Mouse (Mus musculus) forebrain, embryonic 15.5 days (tissue): ENCODE data around the gene Cd81. TPM values are rescaled to one million over a fixed set of nuclear protein-coding genes. Genes with fewer than 3 reads are reported as not detected.

Experiments
- ATAC-seq: fragments of 200-750 bp; cut with Nextera tagmentation; replicated peaks from 2 replicates; pipeline ENCODE4 v1.8.0; 2017; ENCODE audit warnings: mild to moderate bottlenecking, moderate TSS enrichment, moderate library complexity
- H3K27ac ChIP-seq: fragments of 300-500 bp; sonication (generic); replicated peaks from 2 replicates; pipeline ENCODE4 v1.5.1; 2015; ENCODE audit warnings: mild to moderate bottlenecking, inconsistent platforms
- H3K27me3 ChIP-seq: fragments of 300-500 bp; sonication (generic); 2 replicates; pipeline ENCODE4 v1.6.1; 2015; ENCODE audit warnings: inconsistent platforms
- H3K36me3 ChIP-seq: fragments of 300-500 bp; sonication (generic); 2 replicates; pipeline ENCODE4 v1.6.1; 2015; ENCODE audit warnings: mild to moderate bottlenecking, inconsistent platforms
- H3K4me1 ChIP-seq: fragments of 300-500 bp; sonication (generic); 2 replicates; pipeline ENCODE4 v1.6.1; 2015; ENCODE audit warnings: inconsistent platforms
- H3K4me2 ChIP-seq: fragments of 300-500 bp; sonication (generic); replicated peaks from 2 replicates; pipeline ENCODE4 v1.6.1; 2015; ENCODE audit warnings: mild to moderate bottlenecking, inconsistent platforms
- H3K4me3 ChIP-seq: fragments of 300-500 bp; sonication (generic); 2 replicates; pipeline ENCODE4 v1.5.1; 2015; ENCODE audit warnings: mild to moderate bottlenecking, inconsistent platforms
- H3K9ac ChIP-seq: fragments of 300-500 bp; sonication (generic); replicated peaks from 2 replicates; pipeline ENCODE4 v1.6.1; 2015; ENCODE audit warnings: mild to moderate bottlenecking, inconsistent platforms
- H3K9me3 ChIP-seq: fragments of 300-500 bp; sonication (generic); 2 replicates; pipeline ENCODE4 v1.6.1; 2016; ENCODE audit warnings: inconsistent platforms
- WGBS: fragments of 180-500 bp; shearing (Covaris S2); methylation state at CpG from one replicate; pipeline ENCODE4 v1.1.7; 2015; ENCODE audit warnings: mixed read lengths; 5-methylcytosine and 5-hydroxymethylcytosine counted together
- polyA plus RNA-seq: library from polyadenylated mRNA; unstranded; fragments of >200 nt; fragmentation: Nextera tagmentation; extraction: Ambion mirVana; gene quantifications from 2 replicates; pipeline ENCODE4 v1.2.1, GENCODE M21; 2015

The Cd81 gene
- polyA plus RNA-seq, 1 experiment from 2014 or later, result 294 TPM

- H3K4me1 ChIP-seq, result no peaks in the 10 kb centered on the region
- no peak overlapping the region for H3K27ac ChIP-seq
- H3K9me3 ChIP-seq, result no peaks in the 10 kb centered on the region
- H3K27me3 ChIP-seq, result no peaks in the 10 kb centered on the region
- H3K4me3 ChIP-seq, result no peak overlapping the region
- WGBS, result 87% methylated on average over 3 of the region's 3 CpGs
- H3K4me2 ChIP-seq, result no peak overlapping the region
- H3K36me3 ChIP-seq, result no peaks in the 10 kb centered on the region
- no peak for ATAC-seq
- no peak overlapping the region for H3K9ac ChIP-seq
Measured at GRCm38 (mm10) chr7:143025496-143025895, 27.0 kb upstream of the Cd81 start.

- H3K9ac ChIP-seq, result no peak overlapping the region
- H3K4me3 ChIP-seq, result no peak overlapping the region
- WGBS, result 72% methylated on average over 4 of the region's 4 CpGs
- ATAC-seq, result no peak
- H3K9me3 ChIP-seq, result no peaks in the 10 kb centered on the region
- no peaks in the 10 kb centered on the region for H3K4me1 ChIP-seq
- H3K36me3 ChIP-seq, result no peaks in the 10 kb centered on the region
- no peak overlapping the region for H3K4me2 ChIP-seq
- no peak overlapping the region for H3K27ac ChIP-seq
- no peaks in the 10 kb centered on the region for H3K27me3 ChIP-seq
Measured at GRCm38 (mm10) chr7:143027196-143027595, 25.3 kb upstream of the Cd81 start.

GRCm38 (mm10) chr7:143031816-143032215 lies 20.7 kb upstream of the Cd81 start:
- no peak for ATAC-seq
- WGBS, result 85% methylated on average over 1 of the region's 1 CpGs
- H3K4me1 ChIP-seq, result no peaks in the 10 kb centered on the region
- no peaks in the 10 kb centered on the region for H3K27me3 ChIP-seq
- H3K9ac ChIP-seq, result no peak overlapping the region
- no peak overlapping the region for H3K4me3 ChIP-seq
- no peak overlapping the region for H3K27ac ChIP-seq
- no peak overlapping the region for H3K4me2 ChIP-seq
- H3K36me3 ChIP-seq, result 0 out of 2 replicates have a peak, but pooled peaks cover 7% of the 10 kb centered on the region
- H3K9me3 ChIP-seq, result no peaks in the 10 kb centered on the region

- WGBS, result 76% methylated on average over 4 of the region's 4 CpGs
- no peak for ATAC-seq
- Histone ChIP-seq H3K9ac (no peak overlapping the region), H3K9me3 (no peaks in the 10 kb centered on the region), H3K4me1 (no peaks in the 10 kb centered on the region), H3K4me3 (no peak overlapping the region), H3K27ac (no peak overlapping the region), H3K36me3 (0 out of 2 replicates have a peak, but pooled peaks cover 7% of the 10 kb centered on the region), H3K4me2 (no peak overlapping the region), H3K27me3 (no peaks in the 10 kb centered on the region)
Measured at GRCm38 (mm10) chr7:143033581-143033980, 19.0 kb upstream of the Cd81 start.

- Histone ChIP-seq H3K36me3 (0 out of 2 replicates have a peak, but pooled peaks cover 7% of the 10 kb centered on the region), H3K4me3 (no peak overlapping the region), H3K4me2 (no peak overlapping the region), H3K9ac (no peak overlapping the region), H3K27ac (no peak overlapping the region), H3K9me3 (no peaks in the 10 kb centered on the region), H3K27me3 (no peaks in the 10 kb centered on the region), H3K4me1 (no peaks in the 10 kb centered on the region)
- no peak for ATAC-seq
- WGBS, result 89% methylated on average over 2 of the region's 2 CpGs
Measured at GRCm38 (mm10) chr7:143034112-143034511, 18.4 kb upstream of the Cd81 start.

- H3K36me3 ChIP-seq, result 0 out of 2 replicates have a peak, but pooled peaks cover 7% of the 10 kb centered on the region
- H3K27me3 ChIP-seq, result no peaks in the 10 kb centered on the region
- H3K4me1 ChIP-seq, result no peaks in the 10 kb centered on the region
- H3K9me3 ChIP-seq, result no peaks in the 10 kb centered on the region
- H3K9ac ChIP-seq, result no peak overlapping the region
- no peak overlapping the region for H3K4me2 ChIP-seq
- WGBS, result 94% methylated on average over 8 of the region's 8 CpGs
- H3K27ac ChIP-seq, result no peak overlapping the region
- ATAC-seq, result no peak
- no peak overlapping the region for H3K4me3 ChIP-seq
Measured at GRCm38 (mm10) chr7:143034519-143035450, 17.8 kb upstream of the Cd81 start.

GRCm38 (mm10) chr7:143036787-143037186 lies 15.8 kb upstream of the Cd81 start:
- Histone ChIP-seq H3K27ac (no peak overlapping the region), H3K36me3 (0 out of 2 replicates have a peak, but pooled peaks cover 7% of the 10 kb centered on the region), H3K4me2 (no peak overlapping the region), H3K4me3 (no peak overlapping the region), H3K9me3 (no peaks in the 10 kb centered on the region), H3K9ac (no peak overlapping the region), H3K4me1 (no peaks in the 10 kb centered on the region), H3K27me3 (no peaks in the 10 kb centered on the region)
- WGBS, result 80% methylated on average over 3 of the region's 3 CpGs
- no peak for ATAC-seq

- no peaks in the 10 kb centered on the region for H3K9me3 ChIP-seq
- no peaks in the 10 kb centered on the region for H3K4me1 ChIP-seq
- H3K27me3 ChIP-seq, result no peaks in the 10 kb centered on the region
- H3K9ac ChIP-seq, result no peak overlapping the region
- 95% methylated on average over 4 of the region's 4 CpGs for WGBS
- no peak overlapping the region for H3K27ac ChIP-seq
- no peak for ATAC-seq
- H3K36me3 ChIP-seq, result 0 out of 2 replicates have a peak, but pooled peaks cover 7% of the 10 kb centered on the region
- H3K4me3 ChIP-seq, result no peak overlapping the region
- H3K4me2 ChIP-seq, result no peak overlapping the region
Measured at GRCm38 (mm10) chr7:143037306-143037705, 15.2 kb upstream of the Cd81 start.

GRCm38 (mm10) chr7:143038174-143038931 lies 14.2 kb upstream of the Cd81 start:
- Histone ChIP-seq H3K9ac (no peak overlapping the region), H3K4me2 (no peak overlapping the region), H3K4me3 (no peak overlapping the region), H3K9me3 (no peaks in the 10 kb centered on the region), H3K36me3 (0 out of 2 replicates have a peak, but pooled peaks cover 5% of the 10 kb centered on the region), H3K4me1 (no peaks in the 10 kb centered on the region), H3K27ac (no peak overlapping the region), H3K27me3 (no peaks in the 10 kb centered on the region)
- WGBS, result 95% methylated on average over 3 of the region's 3 CpGs
- ATAC-seq, result no peak

- no peak for ATAC-seq
- 90% methylated on average over 3 of the region's 3 CpGs for WGBS
- Histone ChIP-seq H3K9me3 (no peaks in the 10 kb centered on the region), H3K36me3 (no peaks in the 10 kb centered on the region), H3K9ac (no peak overlapping the region), H3K4me2 (no peak overlapping the region), H3K4me3 (no peak overlapping the region), H3K27me3 (no peaks in the 10 kb centered on the region), H3K4me1 (no peaks in the 10 kb centered on the region), H3K27ac (no peak overlapping the region)
Measured at GRCm38 (mm10) chr7:143040561-143040960, 12.0 kb upstream of the Cd81 start.

- Histone ChIP-seq H3K27me3 (no peaks in the 10 kb centered on the region), H3K4me1 (no peaks in the 10 kb centered on the region), H3K36me3 (no peaks in the 10 kb centered on the region), H3K4me3 (no peak overlapping the region), H3K27ac (no peak overlapping the region), H3K9ac (no peak overlapping the region), H3K4me2 (no peak overlapping the region), H3K9me3 (no peaks in the 10 kb centered on the region)
- 84% methylated on average over 3 of the region's 3 CpGs for WGBS
- ATAC-seq, result no peak
Measured at GRCm38 (mm10) chr7:143041138-143041822, 11.3 kb upstream of the Cd81 start.

- H3K4me3 ChIP-seq, result no peak overlapping the region
- no peaks in the 10 kb centered on the region for H3K4me1 ChIP-seq
- H3K27me3 ChIP-seq, result no peaks in the 10 kb centered on the region
- no peaks in the 10 kb centered on the region for H3K9me3 ChIP-seq
- ATAC-seq, result no peak
- WGBS, result 77% methylated on average over 3 of the region's 3 CpGs
- H3K9ac ChIP-seq, result no peak overlapping the region
- H3K4me2 ChIP-seq, result no peak overlapping the region
- H3K36me3 ChIP-seq, result no peaks in the 10 kb centered on the region
- no peak overlapping the region for H3K27ac ChIP-seq
Measured at GRCm38 (mm10) chr7:143042089-143042488, 10.4 kb upstream of the Cd81 start.
